Mouse (Mus musculus): ENCODE data around the gene 1700067P10Rik.

DNA sequence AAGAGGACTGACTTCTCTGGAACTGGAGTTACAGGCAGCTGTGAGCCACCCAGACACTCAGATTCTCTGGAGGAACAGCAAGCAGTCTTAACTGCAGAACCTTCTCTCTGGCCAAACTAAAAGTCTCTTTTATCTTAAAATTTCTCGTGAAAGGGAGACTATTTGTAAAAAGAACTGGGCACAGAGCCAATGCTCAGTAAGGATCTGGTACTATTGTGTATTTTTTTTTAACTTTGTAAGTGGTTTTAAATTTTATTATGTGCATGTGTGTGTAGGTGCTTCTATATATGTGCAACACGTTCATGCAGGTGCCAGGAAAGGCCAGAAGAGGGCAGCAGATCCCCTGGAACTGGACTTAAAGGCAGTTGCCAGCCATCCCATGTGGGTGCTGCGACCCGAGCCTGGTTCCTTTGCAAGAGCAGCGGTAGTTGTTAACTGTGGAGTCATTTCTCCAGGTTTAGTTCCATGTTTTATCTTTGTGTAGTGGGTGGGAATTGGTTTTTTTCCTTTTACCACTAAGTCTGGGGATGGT lies 4.2 kb downstream of the 1700067P10Rik start:
- no peak for TF ChIP-seq CTCF (IDR thresholded peaks at IDR 0.05; ENCODE audit: borderline replicate concordance, insufficient read depth, low read length)
- TF ChIP-seq POLR2A (IDR thresholded peaks at IDR 0.05; ENCODE audit: low read depth, low read length), result no peak

Measured in embryonic fibroblast, embryonic 13.5 days (primary cell).